Mouse (Mus musculus) cerebral cortex, adult 2 months (tissue): ENCODE measurements around the gene Gosr2.

Experiments
- WGBS: fragments of 180-500 bp; shearing (Covaris S2); methylation state at CpG from one replicate; pipeline ENCODE4 v1.1.7; 2018; 5-methylcytosine and 5-hydroxymethylcytosine counted together

Gosr2 gene

GRCm38 (mm10) chr11:103647921-103648620 lies 49.6 kb downstream of the Gosr2 start:
- 24% methylated on average over 11 of the region's 11 CpGs for WGBS

DNA sequence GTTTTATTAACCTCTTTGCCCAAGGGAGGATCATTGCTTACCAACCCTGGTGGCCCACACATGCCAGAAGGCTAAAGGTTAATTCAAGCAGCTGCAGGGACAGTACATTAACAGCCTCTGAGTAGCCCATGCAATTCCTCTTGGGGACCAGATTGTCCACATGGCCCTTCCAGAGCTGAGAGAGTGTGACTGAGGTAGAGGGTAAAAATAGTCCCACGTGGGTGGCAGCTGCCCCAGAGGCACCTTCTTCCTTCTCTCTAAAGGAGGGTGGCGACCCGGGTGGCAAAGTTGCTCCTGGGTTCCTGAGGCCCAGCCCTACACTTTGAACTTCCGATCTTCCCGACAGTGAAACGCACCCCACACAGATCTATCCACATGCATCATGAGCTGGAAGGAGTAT lies 51.4 kb downstream of the Gosr2 start:
- 83% methylated on average over 6 of the region's 6 CpGs for WGBS

DNA sequence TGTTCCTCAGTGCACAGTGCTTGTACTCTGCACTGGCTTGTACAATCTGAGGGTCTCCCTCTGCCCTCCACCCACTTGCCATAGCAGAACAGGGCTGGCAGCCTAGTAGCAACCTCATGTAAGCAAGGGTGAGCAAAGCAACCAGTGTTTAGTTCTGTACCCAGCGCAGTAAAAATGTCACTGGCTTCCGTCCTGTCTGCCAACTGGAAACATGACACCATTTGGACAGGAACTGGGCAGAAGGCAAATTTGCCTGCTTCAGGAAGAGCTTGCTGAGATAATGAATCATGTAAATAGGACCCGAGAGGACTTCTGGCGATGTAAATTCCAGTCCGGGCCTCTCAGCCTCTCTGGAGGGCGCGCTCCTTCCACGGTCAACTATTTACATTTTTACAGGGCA lies 52.0 kb downstream of the Gosr2 start:
- 77% methylated on average over 8 of the region's 8 CpGs for WGBS

- WGBS: 43% methylated on average over 9 of the region's 9 CpGs
Measured at GRCm38 (mm10) chr11:103643211-103643610, 54.5 kb downstream of the Gosr2 start.

DNA sequence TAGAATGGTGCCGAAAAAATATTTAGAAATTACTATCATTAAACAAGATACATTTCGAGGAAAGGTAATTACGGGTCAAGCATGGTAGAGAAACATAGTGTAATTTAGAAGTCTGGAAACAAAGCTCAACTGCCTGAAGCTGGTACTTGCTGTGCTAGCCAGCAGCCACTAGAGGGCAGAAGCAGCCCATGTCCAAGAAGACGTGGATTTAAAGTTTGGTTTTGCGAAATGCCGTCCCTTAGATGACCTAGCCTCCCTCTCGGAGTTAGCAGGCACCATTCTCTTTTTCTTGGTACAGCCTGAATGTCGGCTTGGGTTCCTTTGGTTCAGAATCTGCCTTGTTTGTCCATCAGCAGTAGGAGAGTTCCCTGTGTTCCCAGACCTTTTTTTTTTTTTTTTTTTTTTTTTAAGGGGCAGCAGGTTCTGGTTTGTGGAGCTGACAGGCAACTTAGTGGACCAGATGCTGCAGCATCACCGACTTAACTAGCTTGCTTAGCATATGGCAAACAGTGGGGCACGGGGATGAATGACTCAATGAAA lies 58.2 kb downstream of the Gosr2 start:
- WGBS: 3% methylated on average over 10 of the region's 10 CpGs

GRCm38 (mm10) chr11:103638790-103639189 lies 58.9 kb downstream of the Gosr2 start, which contains the start of gene Lyzl6:
Gene Lyzl6, minus strand, starts transcription at chr11:103638890.
- 82% methylated on average over 3 of the region's 3 CpGs for WGBS

- 81% methylated on average over 6 of the region's 6 CpGs for WGBS
Measured at GRCm38 (mm10) chr11:103636261-103636660, 61.4 kb downstream of the Gosr2 start.

GRCm38 (mm10) chr11:103635481-103635880 lies 62.2 kb downstream of the Gosr2 start:
- 63% methylated on average over 3 of the region's 3 CpGs for WGBS

DNA sequence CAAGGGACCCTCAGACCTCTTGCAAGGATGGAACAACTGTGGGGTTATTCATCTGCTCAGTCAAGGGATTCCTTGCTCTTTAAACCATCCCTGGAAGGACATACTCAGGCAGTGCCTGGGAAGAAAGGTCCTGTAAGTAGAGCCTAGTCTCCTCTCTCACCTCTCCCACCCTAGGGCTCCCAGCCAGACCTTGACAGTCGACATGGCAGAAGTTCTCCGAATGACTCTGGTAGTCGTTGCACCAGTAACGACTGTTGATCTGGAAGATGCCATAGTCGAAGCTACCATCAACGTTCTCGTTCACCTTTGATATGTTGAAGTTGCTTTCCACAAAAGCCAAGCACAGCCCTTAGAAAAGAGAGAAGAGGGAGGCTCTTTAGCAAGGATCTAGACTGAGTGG lies 62.9 kb downstream of the Gosr2 start:
- WGBS: 88% methylated on average over 7 of the region's 7 CpGs

GRCm38 (mm10) chr11:103627453-103627852 lies 70.2 kb downstream of the Gosr2 start:
- WGBS: 87% methylated on average over 23 of the region's 23 CpGs
